Mouse (Mus musculus): ENCODE data around the gene Proser2.

- no peak for TF ChIP-seq CTCF (IDR thresholded peaks at IDR 0.05; ENCODE audit: control insufficient read depth, insufficient read depth, insufficient read length)
- TF ChIP-seq MAX (IDR thresholded peaks at IDR 0.05): no peak
- no peak for TF ChIP-seq USF1 (IDR thresholded peaks at IDR 0.05; ENCODE audit: low read depth)
- TF ChIP-seq MYOD1 (IDR thresholded peaks at IDR 0.05; ENCODE audit: control insufficient read depth, insufficient read length, low read depth): no peak
- TF ChIP-seq CEBPB (IDR thresholded peaks at IDR 0.05; ENCODE audit: low read depth): no peak
- no peak for TF ChIP-seq FOSL1 (IDR thresholded peaks at IDR 0.05; ENCODE audit: insufficient read depth, low read length, poor library complexity, severe bottlenecking)
Measured at GRCm38 (mm10) chr2:6075530-6075896, 54.5 kb downstream of the Proser2 start.

Data from C2C12 (cell line).